Mouse (Mus musculus) lung, postnatal 4 days (tissue): Measurements from ENCODE around the gene Gm28374.

Experiments
- DNase-seq, 2 experiments: peaks; one replicate each; pipeline ENCODE4 v3.0.0; 2021

Gene Gm28374

DNA sequence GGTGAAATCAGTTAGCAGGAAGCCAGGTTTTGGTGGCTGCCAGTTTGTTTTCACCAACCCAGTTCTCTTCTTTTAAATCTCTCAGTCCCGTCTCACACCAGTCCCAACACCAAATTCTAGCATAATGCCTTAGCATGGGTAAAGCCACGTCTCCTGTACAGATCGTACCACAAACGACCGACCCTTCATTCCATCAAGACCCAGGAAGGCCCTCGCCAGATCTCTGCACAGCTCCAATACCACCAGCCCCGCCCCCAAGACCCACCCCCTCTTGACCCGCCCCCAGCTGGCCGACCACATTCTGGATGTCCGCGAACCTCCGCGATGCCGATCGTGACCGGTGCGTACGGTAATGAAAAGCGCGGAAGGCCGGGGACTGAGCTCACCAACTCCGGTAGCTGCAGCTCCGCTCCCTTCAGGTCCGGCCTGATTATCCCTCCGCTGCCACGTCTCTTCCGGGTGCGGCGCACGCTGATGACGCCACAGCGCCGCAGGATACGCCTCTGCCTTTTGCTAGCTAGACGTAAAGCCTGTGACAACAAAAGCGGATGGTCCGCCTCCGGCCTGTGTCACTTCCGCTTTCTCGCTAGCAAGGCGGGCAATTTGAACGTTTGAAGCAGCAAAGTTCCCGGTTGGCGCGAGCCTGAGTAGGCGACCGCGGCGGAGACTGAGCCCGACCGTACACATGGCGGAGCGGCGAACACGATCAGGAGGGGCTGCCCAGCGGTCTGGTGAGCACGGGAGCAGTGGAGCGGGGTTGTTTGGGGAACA lies 2.6 kb upstream of the Gm28374 start, which contains the start of the genes Zfpl1 and Cdca5:
Zfpl1 (minus strand) TSS at position 479 of the 771 bp plus-strand sequence.
Cdca5 (plus strand) TSS at position 506 of the 771 bp plus-strand sequence.
- peak; percentile 96 to 99 for DNase-seq

DNA sequence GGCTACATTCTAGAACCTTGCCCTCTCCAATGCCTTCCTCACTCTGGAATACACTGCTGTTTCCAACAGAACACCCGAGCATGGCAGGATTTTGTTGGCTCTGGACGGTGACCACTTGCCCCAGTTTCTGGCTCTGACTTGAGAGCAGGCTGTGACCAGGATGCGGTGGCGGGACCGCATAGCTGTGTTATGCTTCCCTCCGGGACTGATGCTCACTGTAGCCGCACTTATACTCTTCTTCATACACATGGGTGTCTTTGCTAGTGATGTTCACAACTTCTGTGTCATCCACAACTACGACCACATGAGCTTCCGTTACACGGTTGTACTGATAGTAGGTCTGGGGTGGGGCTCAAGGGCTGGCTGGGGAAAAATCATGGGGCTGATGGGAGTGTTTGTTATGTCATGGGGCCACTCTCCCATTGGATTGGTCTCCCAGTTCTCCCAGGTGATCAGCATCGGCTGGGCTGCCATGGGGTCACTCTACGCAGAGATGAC lies 2.0 kb downstream of the Gm28374 start, which contains the start of gene Tmem262:
Tmem262 (plus strand) TSS at position 51 of the 498 bp plus-strand sequence.
- no peak for DNase-seq

DNA sequence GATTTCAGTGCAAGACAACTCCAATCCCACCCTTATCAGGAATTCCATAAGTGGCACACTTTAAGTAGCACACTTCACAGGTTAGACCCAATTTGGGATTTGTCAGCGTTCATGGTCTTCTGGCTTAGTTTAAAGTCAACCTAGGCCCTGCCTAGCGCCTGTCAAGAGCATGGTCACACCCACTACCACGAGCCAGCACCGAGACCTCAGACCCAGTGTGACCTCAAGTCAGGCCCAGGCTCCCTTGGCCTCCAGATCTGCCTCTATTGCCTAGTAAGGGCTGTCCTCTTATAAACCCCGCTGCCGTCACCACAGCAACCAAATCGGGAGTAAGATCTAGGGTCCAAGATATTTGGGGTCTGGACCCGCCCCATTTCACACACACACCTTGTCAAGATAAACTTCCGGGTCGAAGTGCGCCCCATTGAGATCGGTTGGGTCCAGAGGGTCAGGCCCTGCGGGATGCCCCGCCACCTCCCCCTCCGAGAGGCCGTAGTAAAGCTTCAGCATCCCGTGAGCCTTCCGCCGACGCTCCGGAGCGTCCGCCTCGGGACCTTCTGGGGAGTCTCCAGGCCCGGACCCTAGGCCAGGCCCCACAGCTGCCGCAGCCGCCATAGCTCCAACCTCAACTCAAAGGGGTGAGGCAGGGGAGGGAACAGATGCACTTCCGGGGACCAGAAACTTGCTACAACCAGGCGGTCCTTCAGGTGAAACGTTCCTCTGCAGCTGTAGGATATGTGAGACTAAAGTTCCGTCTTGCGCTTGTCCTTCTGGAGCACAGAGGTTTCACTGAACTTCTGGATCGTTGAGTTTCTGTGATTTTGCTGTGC lies 5.3 kb downstream of the Gm28374 start, which contains the start of gene Vps51:
Vps51 (minus strand) TSS at position 668 of the 830 bp plus-strand sequence.
- peak; percentile 89 to 92 for DNase-seq

DNA sequence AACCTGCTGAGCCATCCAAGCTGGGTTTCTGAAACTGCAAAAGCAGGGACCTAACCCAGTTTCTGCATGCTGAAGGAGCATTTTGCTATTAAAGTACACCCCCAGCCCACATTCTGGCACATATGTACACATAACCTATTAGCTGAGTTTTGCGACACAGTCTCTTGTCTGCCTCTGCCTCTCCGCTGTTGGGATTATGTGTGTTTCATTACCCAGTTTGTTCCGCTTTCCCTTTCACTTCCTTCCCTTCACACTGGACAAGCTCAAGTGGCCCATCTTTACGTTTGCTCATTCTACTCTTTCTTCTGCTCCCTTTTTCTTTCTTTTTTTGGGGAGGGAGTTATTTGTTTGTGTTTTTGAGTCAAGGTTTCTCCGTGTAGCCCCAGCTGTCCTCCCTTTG lies 8.2 kb downstream of the Gm28374 start:
- no peak for DNase-seq

DNA sequence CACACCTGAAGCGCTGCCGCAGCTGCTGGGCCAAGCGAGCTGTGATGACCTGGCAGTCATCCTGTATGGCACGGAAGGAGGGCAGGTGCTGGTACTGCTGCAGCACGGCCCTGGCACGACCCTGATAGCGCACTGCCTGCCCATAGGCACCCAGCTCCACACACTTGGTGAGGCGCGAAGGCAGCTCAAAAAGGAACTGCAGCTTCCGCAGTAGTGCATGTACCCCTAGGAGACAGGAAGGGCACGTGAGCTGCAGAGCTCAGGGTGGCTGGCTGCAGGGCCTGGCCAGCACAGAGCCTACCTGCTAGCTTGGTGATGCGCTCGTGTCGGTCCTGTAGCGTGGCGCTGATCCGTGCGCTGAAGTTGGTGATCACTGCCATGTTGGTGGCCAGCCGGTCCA lies 10.8 kb downstream of the Gm28374 start:
- no peak for DNase-seq

DNA sequence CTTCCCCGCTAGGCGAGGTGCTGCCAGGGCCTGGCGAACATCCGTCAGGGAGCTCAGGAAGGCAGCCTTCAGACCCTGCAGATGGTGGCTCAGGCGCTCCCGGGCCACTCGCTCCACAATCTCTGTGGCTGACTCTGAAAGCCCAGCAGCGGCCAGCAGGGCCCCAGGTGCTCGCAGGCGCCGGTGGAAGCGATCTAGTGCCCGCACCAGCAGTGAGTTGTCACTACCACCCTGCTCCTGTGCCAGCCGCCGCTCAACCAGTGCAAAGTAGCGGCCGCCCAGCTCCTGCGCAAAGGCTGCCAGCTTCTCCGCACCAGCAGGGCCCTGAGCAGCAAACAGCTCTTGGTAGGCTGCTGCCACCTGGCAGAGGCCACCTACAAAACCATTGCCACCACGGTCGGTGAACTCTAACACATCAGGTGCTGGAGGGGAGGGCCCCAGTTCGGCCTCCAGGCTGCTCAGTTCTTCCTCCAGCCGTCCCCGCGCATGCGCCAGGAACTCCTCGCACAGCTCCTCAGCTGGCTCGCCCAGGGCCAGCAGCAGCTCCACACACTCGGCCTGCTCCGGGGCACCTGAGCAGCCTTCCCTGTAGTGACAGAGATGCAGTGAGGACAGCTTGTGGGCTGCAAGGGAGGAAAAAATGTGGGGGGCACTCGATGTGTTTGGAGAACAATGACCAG lies 11.3 kb downstream of the Gm28374 start:
- no peak for DNase-seq

DNA sequence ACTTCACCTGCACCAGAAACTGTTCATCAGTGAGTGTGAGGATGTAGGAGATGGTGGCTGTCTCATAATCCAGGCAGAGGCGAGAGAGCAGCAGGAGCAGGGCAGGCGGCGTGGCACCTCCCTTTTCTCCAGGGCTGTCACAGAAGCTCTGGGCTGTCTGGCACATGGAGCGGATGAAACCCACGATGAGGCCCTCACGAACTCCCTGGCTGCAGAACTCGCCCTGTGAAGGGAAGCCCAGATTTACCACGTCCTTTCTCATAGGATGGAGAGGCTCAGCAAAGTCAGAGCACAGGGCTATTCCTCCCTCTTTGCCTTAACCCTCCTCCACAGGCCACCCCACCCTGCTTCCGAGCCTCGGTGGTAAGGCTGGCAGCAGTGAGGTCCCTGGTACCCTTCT lies 12.2 kb downstream of the Gm28374 start:
- no peak for DNase-seq

DNA sequence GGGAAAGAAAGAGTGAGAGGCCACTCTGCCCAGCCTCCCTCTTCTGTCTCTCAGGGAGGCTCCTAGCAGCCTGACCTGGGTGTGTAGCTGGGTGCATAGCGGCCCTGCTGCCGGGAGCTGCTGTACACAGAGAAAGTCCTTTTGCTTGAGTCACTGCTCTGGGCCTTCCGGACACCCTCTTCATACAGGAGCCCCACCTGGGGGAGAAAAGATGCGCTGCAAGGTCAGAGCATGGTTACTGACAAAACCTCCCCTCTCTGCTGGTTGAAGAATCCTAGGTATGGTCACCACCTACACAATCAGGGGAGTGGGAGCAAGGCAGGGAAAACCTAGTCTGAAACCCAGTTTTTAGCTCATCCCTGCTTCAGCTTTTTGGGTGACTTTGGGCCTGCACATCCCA lies 13.1 kb downstream of the Gm28374 start:
- no peak for DNase-seq

DNA sequence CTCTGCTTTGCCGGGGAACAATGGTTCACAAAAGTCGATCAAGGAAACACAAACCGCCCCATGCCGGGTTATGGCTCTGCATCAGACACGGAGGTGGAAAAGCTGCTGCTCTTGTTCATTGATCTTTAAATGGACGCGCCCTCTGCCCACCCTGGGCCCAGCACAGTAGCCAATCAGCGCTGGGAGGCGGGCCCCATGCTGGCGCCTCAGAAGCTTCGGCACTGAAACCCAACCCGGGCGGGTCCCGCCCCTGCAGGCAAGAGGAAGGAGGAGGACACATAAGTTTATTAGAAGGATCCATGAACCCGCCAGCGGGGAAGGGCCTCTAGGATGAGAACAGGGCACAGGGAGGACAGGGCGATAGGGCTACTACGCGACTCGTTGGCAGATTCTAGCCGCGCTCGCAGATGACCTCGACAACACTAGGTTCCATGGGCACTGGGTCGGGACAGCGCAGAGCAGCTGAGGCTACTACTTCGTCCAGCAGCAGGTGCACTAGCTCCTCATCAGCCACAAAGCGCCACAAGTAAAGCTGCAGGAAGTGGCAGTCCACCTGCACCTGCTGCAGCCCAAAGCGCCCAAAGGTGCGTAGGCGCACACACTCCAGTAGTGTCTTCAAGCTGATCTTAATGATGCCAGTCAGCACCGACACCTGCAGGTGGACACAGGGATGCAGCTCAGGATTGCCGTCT lies 14.2 kb downstream of the Gm28374 start, which contains the start of gene Tm7sf2:
Tm7sf2 (minus strand) TSS at position 650 of the 692 bp plus-strand sequence.
- DNase-seq: peak; percentile 92 to 95

DNA sequence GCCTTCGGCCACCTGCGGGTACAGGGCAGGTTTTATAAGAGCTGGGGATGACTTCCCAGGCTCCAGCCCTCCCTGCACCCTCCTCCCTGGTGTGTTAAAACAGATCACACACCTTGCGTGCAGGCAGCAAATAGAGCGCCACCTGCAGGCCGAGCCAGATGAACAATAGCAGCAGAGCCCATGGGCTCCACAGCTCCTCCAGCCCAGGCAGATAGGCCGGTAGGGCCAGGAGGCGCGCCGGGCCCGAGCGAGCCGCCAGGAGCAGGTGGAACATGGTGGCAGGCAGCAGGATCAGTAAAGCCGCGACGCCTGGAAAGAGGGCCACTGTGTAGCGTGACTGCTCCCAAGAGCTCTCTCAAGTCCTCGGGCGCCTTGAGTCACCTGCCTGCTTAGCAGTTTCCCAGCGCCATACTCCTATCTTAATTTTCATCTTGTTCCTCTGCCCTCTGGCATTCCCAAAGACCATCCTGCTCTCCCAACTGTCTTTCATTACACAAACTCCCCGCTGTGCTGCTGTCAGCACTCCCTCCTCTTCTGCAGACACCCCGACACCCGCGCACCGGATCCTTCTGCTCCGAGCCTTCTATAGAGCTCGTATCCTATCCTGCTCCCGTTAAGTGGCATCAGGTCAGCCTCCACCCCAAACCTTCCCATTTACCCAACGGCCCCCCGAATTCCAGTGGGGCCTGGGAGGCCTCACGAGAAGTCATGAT lies 14.9 kb downstream of the Gm28374 start:
- DNase-seq: peak; percentile 85 to 87

DNA sequence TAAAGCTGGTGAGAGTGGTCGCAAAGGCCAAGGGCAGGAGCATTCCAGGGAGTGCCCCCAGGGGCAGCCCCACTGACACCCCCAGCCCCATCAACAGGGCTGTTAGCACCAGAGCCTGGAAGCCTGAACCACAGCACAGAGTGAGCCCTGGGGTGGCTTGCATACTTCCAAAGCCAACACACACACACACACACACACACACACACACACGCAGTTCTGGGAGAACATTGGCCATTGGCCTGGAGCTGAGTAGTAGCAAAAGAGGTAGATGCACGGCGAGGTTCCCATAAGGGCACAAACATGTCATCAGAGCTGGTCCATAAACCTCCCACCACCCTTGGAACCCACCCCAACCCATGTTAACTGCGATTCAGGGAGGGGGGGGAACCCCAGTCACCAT lies 15.5 kb downstream of the Gm28374 start:
- no peak for DNase-seq

DNA sequence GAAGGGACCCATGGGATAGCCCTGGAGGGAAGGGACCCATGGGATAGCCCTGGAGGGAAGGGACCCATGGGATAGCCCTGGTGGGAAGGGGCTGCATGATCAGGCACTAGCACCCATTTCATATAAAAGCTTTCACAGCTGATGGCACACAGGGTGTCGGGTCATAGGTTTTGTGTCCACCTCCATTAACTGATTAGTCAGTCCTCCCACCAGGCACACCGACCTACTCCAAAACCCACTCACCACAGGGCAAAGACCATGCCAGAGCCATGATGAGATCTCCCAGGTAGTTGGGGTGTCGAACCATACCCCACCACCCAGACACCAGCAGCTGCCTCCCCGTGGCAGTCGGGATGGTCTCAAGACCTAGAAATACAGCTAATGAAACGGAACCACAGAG lies 19.0 kb downstream of the Gm28374 start:
- no peak for DNase-seq

DNA sequence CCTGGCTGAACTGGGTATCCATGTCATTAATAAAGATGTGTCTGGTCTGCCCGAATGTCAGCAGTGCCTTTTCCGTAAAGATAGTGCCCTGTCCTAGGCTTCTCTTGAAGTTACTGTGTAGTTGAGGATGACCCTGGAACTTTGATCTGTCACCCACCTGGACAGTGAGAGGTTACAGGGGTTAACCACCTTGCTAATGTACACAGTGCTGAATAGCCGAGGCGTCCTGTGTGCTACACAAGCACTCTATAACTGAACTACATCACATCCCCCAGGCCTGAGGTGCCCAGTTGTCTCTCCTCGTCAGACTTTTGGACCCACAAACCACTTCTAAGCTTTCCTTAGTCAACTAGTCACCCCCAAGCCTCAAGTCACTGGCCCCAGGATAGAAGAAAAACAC lies 19.6 kb downstream of the Gm28374 start:
- no peak for DNase-seq

DNA sequence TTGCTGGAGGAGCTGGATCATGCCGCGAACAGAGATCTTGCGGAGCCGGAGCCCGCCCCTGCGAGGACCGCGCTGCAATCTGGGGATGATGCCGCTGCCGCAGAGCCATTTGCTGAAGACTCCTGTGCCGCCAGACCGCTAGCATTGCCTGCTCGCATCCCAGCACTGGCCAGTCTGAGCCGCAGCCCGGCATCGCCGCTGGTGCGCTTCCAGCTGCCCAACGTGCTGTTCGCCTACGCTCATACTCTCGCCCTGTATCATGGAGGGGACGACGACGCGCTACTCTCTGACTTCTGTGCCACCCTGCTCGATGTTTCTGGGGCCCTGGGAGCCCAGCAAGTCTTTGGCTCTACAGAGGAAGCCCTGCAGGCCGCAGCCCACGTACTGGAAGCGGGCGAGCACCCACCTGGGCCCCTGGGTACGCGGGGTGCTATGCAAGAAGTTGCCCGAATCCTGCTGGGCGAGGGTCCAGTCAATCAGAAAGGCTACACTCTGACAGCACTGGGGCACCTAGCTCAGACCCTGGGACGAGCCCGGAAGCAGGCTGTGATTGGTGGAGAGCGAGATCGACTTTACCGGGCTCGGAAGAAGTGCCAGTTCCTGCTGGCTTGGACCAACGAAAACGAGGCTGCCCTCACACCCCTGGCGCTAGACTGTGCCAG lies 20.3 kb downstream of the Gm28374 start:
- peak; percentile 60 to 66 for DNase-seq

DNA sequence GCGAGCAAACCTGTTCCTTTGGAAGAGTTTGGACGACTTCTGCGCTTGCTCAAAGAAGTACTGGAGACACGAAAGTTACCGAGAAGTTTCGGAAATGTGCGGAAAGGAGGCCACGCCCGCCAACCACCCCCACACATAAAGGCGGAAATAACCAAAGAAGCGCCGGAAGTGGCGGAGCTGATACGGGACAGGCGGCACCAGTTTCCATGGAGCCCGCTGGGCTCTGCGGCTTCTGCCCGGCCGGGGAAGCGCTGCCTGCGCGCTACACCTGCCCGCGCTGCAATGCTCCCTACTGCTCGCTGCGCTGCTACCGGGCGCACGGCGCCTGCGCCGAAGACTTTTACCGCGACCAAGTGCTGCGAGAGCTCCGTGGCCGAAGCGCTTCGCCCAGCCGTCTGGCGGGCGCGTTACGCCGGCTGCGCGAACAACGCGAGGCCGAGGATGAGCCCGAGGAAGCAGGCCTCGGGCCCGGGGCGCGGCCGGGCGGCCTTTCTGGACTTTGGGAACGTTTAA lies 21.0 kb downstream of the Gm28374 start, which contains the start of gene Znhit2:
Znhit2 (plus strand) TSS at position 172 of the 513 bp plus-strand sequence.
- peak; percentile 95 to 96 for DNase-seq

DNA sequence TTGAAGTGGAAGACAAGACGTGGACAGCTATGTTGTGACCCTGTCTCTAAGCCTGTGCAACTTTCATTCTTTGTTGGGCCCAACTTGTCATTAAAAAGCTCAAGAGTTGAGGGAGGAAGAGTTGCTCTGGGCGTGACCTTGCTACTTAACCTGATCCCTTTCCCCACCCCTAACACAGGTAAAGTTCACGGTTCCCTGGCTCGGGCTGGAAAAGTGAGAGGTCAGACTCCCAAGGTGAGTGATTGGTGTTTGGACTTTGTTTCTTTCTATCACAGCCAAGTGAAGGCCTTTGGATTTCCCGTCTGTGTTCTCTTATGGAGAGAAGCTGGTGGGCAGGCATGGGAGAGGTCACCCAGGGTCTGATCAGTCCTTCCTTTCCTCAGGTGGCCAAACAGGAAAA lies 23.1 kb downstream of the Gm28374 start:
- no peak for DNase-seq

DNA sequence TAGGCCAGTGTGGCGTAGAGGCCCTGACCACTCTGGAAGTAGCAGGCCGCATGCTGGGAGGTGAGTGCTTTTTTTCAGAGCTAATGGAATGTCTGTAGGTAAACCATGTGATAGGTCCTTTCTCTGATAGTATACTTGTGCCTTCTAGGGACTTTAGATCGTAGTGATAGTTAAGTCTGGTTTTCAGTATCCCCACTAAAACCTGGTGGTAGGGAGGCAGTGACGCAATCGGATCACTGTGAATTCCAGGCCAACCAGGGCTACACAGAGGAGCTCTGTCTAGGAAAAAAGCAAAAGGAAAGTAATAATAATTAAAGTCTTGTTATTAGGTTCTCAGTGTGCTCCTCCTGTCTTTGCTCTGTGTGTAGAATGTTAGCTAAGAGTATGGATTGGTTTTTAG lies 23.5 kb downstream of the Gm28374 start:
- DNase-seq: no peak

DNA sequence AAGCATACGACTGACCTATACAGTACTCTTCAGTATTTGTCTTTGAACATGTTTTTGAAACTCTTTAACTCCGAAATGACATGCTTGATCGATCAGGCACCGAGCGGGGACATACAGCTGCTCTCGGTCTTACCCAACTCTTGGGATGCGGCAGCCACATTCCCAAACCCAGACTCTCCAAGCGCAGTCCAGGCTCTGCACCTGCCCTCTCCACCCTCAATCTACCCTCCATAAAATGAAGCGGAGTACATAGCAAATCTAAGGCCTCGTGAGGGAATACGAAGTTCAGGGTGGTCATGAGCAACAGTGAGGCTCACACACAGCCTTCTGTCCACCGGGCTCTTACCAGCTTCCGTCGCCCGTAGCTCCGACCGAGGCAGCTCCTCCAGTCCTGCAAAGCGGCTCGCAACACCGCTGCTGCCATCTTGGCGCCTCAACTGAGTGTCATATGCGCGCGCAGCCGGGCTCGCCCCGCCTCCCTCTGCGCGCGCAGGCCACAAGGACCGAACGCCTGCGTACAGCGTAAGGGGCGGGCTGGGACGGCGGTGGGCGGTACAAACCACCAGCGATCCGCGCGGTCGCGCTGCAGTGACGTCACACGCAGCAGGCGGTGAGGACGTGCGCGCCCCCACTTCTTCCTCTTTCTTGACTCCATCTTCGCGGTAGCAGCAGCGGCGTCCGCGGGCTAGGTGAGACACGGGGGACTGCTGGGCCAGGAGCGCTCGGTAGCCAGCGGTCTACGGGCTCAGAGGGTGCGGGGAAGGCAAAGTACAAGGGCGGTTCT lies 24.6 kb downstream of the Gm28374 start, which contains the start of the genes Mrpl49 and Fau:
Mrpl49 (minus strand) TSS at position 473 of the 784 bp plus-strand sequence.
Fau (plus strand) TSS at position 532 of the 784 bp plus-strand sequence.
- DNase-seq: peak; percentile 99

DNA sequence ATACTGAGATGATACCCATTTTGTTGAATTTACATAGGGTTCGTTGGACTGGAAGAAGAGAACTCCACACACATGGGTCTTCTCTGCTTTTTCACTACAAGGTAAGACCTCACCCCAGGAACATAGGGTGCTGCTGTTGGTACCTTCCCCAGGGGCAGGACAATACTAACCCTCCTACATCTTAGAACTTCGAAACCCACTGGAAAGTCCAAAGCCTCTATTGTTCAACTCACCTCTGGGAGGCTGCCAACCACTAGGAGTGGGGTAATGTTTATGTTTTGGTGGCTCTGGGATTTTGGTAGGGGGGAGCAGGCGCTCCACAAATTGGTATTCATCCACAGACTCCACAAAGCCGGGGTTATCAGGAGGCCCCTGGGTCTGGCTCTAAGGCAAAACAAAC lies 25.4 kb downstream of the Gm28374 start:
- no peak for DNase-seq

DNA sequence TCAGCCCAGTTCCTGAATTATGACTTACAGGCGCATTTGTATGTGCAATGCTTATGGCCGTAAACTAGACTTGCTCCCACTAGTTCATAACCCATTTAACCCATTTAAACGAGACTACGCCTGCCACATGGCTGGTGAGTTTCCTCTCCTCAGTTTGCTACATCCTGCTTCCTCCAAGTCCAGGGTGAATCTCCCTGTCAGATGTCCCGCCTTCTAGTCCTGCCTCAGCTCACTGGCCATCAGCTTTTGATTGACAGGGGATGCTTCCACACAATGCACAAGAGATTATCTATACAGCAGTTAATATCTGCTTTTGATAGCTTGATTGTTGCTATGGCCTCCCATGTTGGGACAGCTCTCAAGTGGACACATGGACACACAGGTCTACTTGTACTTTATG lies 27.8 kb downstream of the Gm28374 start:
- DNase-seq: no peak
